Mouse (Mus musculus): Measurements from ENCODE around the gene Cadps2.

Gene Cadps2

DNA sequence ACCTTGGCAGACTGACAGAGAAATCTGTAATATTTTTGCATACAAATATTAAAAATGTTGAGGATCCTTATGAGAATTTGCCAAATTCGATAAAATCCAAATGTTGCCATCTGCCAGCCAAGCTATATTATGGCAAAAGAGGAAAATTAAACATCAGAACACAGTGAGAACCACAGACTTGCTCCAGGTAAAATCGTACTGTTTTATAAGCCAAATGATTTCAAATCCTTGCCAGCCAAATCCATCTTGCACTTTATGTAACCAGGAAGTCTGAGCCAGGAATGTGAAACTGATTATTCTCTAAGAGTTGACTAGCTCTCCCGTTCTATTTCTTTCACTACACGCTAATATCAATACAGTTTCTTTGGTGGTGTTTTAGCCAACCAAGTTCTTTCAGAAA is 269.5 kb downstream of the Cadps2 start:
- DNase-seq (ENCODE audit: extremely low read depth, insufficient read length, low spot score): no peak

GRCm38 (mm10) chr6:23568688-23569087 is 270.5 kb downstream of the Cadps2 start:
- DNase-seq (ENCODE audit: extremely low read depth, insufficient read length, low spot score): no peak

DNA sequence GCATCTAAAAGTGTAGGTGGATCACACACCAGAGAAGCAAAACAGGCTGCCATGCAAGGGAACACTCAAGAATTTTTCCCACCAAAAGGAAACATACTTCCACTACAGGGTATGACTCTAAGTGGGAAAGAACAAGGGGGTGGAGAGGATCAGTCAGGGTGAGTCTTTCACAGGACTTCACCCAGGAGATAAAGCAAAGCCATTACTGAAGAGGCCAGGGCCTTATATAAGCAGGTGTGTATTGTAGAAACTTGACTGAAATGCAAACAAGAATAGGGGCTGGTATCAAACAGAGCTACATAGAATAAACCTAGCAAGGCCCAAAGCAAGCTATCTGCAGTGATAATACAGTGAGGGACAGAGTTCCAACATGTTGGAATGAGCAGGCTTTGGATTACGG is 271.6 kb downstream of the Cadps2 start:
- DNase-seq (ENCODE audit: extremely low read depth, insufficient read length, low spot score): no peak

- DNase-seq (ENCODE audit: extremely low read depth, insufficient read length, low spot score): no peak
Observed at GRCm38 (mm10) chr6:23549874-23550273, 289.3 kb downstream of the Cadps2 start.

- no peak for DNase-seq (ENCODE audit: extremely low read depth, insufficient read length, low spot score)
Observed at GRCm38 (mm10) chr6:23523710-23524109, 315.5 kb downstream of the Cadps2 start.

- no peak for DNase-seq (ENCODE audit: extremely low read depth, insufficient read length, low spot score)
Observed at GRCm38 (mm10) chr6:23522556-23522955, 316.7 kb downstream of the Cadps2 start.

GRCm38 (mm10) chr6:23498611-23499010 is 340.6 kb downstream of the Cadps2 start:
- no peak for DNase-seq (ENCODE audit: extremely low read depth, insufficient read length, low spot score)

GRCm38 (mm10) chr6:23491804-23492203 is 347.4 kb downstream of the Cadps2 start:
- no peak for DNase-seq (ENCODE audit: extremely low read depth, insufficient read length, low spot score)

- no peak for DNase-seq (ENCODE audit: extremely low read depth, insufficient read length, low spot score)
Observed at GRCm38 (mm10) chr6:23490431-23490830, 348.8 kb downstream of the Cadps2 start.

- DNase-seq (ENCODE audit: extremely low read depth, insufficient read length, low spot score): no peak
Observed at GRCm38 (mm10) chr6:23489046-23489445, 350.2 kb downstream of the Cadps2 start.

DNA sequence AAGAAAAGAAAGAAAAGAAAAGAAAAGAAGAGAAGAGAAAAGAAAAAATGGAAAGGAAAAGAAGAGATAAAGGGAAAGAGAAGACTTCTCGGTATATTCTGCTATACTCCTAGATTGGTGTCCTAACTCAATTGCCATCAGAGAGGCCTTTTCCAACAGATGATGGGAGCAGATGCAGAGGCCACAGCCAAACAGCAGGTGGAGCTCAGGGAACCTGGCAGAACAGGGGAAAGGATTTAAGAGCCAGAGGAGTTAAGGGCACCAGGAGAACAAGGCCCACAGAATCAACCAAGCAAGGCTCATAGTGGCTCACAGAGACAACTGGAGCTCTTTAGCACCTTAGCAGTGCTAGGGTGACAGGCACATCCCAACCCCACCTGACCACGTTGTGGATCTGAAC is 366.5 kb downstream of the Cadps2 start:
- no peak for DNase-seq (ENCODE audit: extremely low read depth, insufficient read length, low spot score)

- DNase-seq (ENCODE audit: extremely low read depth, insufficient read length, low spot score): no peak
Observed at GRCm38 (mm10) chr6:23471830-23472229, 367.4 kb downstream of the Cadps2 start.

GRCm38 (mm10) chr6:23467885-23468284 is 371.3 kb downstream of the Cadps2 start:
- DNase-seq (ENCODE audit: extremely low read depth, insufficient read length, low spot score): no peak

DNA sequence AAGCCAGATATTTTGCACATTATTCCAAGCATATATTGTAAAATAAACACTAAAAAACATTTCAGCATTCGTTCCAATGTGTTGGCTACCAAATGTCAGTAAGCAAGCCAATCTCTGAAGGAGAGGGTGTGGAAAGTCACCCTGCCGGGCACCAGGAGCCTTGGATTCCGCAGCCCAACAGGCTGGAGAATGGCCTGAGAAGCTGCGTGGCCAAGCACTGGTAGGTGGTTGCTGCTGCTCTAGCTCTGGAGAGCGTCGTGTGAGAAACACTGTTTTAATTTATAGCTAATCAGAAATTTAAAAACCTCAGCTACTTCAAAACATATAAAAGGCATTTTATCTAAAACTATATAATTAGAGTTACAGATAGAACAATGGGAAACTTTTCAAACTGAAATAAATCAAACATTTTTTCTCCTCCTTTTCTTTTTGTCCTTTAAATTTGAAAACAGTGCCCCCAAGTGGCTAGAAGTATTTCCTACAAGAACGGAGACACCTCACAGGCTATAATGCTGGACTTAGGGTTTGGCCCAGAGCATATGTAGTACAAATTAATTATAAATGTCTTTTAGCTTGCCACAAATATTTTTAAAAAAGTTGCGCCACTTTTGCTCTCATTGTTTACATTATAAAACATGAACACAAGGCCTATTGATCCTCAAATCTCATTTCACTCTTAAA is 376.5 kb downstream of the Cadps2 start:
- no peak for DNase-seq (ENCODE audit: extremely low read depth, insufficient read length, low spot score)

DNA sequence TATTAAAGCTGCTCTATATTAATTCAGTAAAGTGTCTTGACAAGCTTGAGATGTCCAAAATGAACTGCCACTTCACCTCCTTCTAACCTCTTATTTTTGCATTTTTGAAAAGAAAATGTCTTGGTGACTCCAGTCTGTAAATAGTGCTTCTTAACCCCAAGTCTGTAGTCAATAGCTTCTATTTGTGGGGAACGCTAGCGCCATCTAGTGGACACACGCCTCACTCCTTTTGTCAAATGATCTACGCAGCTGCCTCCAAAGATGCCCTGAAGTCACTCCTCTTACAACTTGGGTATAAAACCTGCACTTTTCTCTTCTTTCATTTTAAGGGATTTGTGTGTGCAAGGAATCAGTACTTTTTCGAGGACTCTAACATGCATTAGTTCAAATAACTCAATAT is 381.5 kb downstream of the Cadps2 start:
- DNase-seq (ENCODE audit: extremely low read depth, insufficient read length, low spot score): no peak

GRCm38 (mm10) chr6:23453907-23454306 is 385.3 kb downstream of the Cadps2 start:
- no peak for DNase-seq (ENCODE audit: extremely low read depth, insufficient read length, low spot score)

GRCm38 (mm10) chr6:23439897-23440296 is 399.3 kb downstream of the Cadps2 start:
- DNase-seq (ENCODE audit: extremely low read depth, insufficient read length, low spot score): no peak

DNA sequence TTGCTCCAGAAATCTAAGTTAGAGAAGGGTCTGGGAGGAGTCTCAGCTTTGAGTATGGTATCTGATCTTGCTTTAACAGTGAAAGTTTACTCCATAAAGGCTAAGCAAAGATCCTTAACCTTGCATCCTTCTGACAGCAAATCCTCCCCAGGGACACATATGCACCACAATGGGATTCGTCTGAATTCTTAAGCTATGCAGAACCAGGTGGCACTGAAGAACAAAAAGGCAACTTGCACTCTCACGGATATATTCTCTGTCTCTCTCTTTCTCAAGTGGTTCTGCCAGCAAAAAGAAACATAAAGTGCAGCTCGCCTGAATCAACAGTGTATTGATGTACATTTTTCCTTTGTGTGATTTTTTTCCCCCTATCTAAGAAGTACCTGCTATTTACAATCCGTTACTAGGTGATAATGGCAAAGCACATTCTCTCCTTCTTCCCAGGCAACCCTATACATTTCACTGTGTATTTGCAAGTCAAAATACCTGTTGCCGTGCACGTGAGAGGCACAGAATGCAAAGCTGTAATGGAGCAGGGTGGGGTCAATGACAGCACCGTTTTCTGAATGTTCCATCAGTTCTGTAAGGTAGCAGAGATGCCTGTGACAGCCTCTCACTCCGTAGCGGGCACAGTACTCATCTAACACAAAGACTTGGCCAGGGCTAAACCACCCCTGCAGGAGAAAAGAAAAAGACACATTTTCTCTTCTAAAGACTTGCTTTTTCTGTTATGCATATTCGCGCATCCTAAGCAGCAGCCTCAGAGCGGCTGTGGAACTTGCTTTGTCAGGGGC is 428.8 kb downstream of the Cadps2 start:
- DNase-seq (ENCODE audit: extremely low read depth, insufficient read length, low spot score): no peak

DNA sequence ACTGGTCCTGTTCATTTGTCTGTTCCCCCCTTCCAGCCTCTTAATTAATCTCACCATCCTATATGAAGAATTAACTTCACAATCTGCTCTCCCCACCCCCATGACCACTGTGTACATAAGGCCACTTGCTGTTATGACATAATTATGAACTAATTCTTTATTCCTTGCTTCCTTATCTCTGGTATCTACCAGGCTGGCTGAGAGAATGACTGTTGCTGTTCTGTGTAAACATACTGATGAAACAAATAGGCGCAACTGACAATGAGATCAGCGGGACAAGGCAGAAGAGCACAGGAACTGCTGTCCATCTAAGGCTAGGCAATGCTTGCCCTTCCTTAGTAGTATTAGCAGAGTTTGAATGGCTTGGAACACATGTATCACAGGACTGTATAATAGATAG is 445.1 kb downstream of the Cadps2 start:
- DNase-seq (ENCODE audit: extremely low read depth, insufficient read length, low spot score): no peak

GRCm38 (mm10) chr6:23392711-23393110 is 446.5 kb downstream of the Cadps2 start:
- no peak for DNase-seq (ENCODE audit: extremely low read depth, insufficient read length, low spot score)

DNA sequence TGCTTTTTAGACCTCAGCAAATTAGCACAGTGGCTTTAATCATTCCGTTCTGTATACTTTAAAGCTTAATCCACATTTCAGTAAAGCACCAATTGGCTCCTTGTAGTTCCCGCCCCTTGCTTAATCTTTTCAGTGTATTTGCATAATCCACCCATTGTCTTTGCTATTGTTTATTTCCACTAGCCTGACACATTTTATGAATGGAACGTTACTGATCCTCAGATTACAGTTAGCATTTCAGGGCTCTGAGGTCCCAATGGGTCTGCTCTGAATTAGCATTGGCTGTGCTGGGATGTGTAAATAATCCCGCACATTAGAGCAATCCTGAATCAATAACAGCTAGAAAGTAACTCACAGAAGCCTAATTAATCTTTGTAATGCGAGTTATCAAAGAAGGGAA is 452.5 kb downstream of the Cadps2 start:
- no peak for DNase-seq (ENCODE audit: extremely low read depth, insufficient read length, low spot score)

DNA sequence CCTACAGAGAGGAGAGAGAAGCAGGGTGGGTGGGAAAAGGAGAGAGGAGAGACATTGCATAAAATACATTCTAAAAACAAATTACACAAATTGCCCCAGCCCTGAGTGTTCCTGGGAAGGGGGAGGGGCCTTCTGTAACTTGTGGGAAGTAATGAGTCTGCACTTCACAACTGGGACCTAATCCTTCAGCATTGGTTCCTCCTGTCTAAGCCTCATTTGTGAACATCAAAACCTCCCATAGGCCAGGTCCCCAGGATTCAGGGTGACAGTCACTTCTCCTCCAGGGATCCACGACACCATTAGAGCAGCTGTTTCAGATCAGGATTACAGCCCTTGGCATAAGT is 456.2 kb downstream of the Cadps2 start:
- DNase-seq (ENCODE audit: extremely low read depth, insufficient read length, low spot score): no peak

Data from 3134 (cell line).